Mouse (Mus musculus) hindbrain, postnatal 0 days (tissue): ENCODE data around the gene Tbc1d22a. TPM values are rescaled to one million over a fixed set of nuclear protein-coding genes. Genes with fewer than 3 reads are reported as not detected.
A peak's percentile ranks its signal among the peaks of the same experiment; 100 is the strongest.

ENCODE experiments used
- ATAC-seq: fragments of 200-750 bp; cut with Nextera tagmentation; 2 replicates; pipeline ENCODE4 v1.8.0; 2017; ENCODE audit warnings: mild to moderate bottlenecking, moderate TSS enrichment, moderate library complexity
- DNase-seq: peaks from one replicate; pipeline ENCODE4 v3.0.0-alpha.2; 2015; ENCODE audit warnings: low spot score
- H3K27ac ChIP-seq: fragments of 300-500 bp; sonication (generic); 2 replicates; pipeline ENCODE4 v1.5.1; 2014; ENCODE audit warnings: mild to moderate bottlenecking
- H3K27me3 ChIP-seq: fragments of 300-500 bp; sonication (generic); 2 replicates; pipeline ENCODE4 v1.6.1; 2014; ENCODE audit warnings: low read length, mixed read lengths; ENCODE audit not compliant: insufficient read depth
- H3K36me3 ChIP-seq: fragments of 300-500 bp; sonication (generic); 2 replicates; pipeline ENCODE4 v1.6.1; 2014; ENCODE audit warnings: low read length, mixed read lengths; ENCODE audit not compliant: insufficient read depth
- H3K4me1 ChIP-seq: fragments of 300-500 bp; sonication (generic); 2 replicates; pipeline ENCODE4 v1.6.1; 2014; ENCODE audit warnings: antibody characterized with exemption, low read length, mixed read lengths; ENCODE audit not compliant: insufficient read depth
- H3K4me2 ChIP-seq: fragments of 300-500 bp; sonication (generic); 2 replicates; pipeline ENCODE4 v1.6.1; 2014; ENCODE audit warnings: low read depth, mild to moderate bottlenecking, low read length, moderate library complexity, mixed read lengths
- H3K4me3 ChIP-seq: fragments of 300-500 bp; sonication (generic); 2 replicates; pipeline ENCODE4 v1.5.1; 2014; ENCODE audit warnings: low read length
- H3K9ac ChIP-seq: fragments of 300-500 bp; sonication (generic); replicated peaks from 2 replicates; pipeline ENCODE4 v1.6.1; 2014; ENCODE audit warnings: mild to moderate bottlenecking, low read length, moderate library complexity, mixed read lengths
- H3K9me3 ChIP-seq: fragments of 300-500 bp; sonication (generic); 2 replicates; pipeline ENCODE4 v1.6.1; 2016; ENCODE audit warnings: low read length, mixed read lengths
- CTCF ChIP-seq: IDR thresholded peaks from 2 replicates; pipeline ENCODE4 v1.5.1; 2016; ENCODE audit warnings: antibody characterized with exemption, control low read depth, low read depth
- WGBS: fragments of 180-500 bp; shearing (Covaris S2); extraction: QIAGEN DNeasy Blood & Tissue Kit; methylation state at CpG from one replicate; pipeline ENCODE4 v1.1.7; 2014; 5-methylcytosine and 5-hydroxymethylcytosine counted together
- polyA plus RNA-seq: library from polyadenylated mRNA; unstranded; fragments of >200 nt; fragmentation: Nextera tagmentation; extraction: Ambion mirVana; gene quantifications from 2 replicates; pipeline ENCODE4 v1.2.1, GENCODE M21; 2015
- total RNA-seq: library from RNA; depleted of rRNA; stranded (reverse); fragments of >200 nt; gene quantifications from 2 replicates; pipeline ENCODE4 v1.2.3, GENCODE M21; 2014; rRNA removed

The Tbc1d22a gene
- total RNA-seq (17.4 and 26.2 TPM in 2 replicates), polyA plus RNA-seq (12.8 and 13.6 TPM in 2 replicates)

GRCm38 (mm10) chr15:86213753-86214548, at the start of gene Tbc1d22a:
TSS of gene Tbc1d22a (plus strand) at chr15:86214459.
- ATAC-seq: peak; percentile 95
- H3K4me2 ChIP-seq: peak within 1 kb of the TSS; percentile 99
- no peaks in the 10 kb centered on the region for H3K36me3 ChIP-seq
- H3K9ac ChIP-seq: peak within 1 kb of the TSS; percentile 85
- H3K9me3 ChIP-seq: no peaks in the 10 kb centered on the region
- TF ChIP-seq CTCF: no peak
- H3K27ac ChIP-seq: peak within 1 kb of the TSS; percentile 94
- H3K4me1 ChIP-seq: peaks cover 15% of the 10 kb centered on the region
- DNase-seq: peak; percentile 97
- under 1% methylated on average over 64 of the region's 64 CpGs for WGBS
- H3K27me3 ChIP-seq: no peaks in the 10 kb centered on the region
- H3K4me3 ChIP-seq: peak within 1 kb of the TSS; percentile 92

- no peak overlapping the region for H3K27ac ChIP-seq
- 69% methylated on average over 21 of the region's 21 CpGs for WGBS
- H3K36me3 ChIP-seq: peaks cover 5% of the 10 kb centered on the region; the same call in 1 of the 2 replicates
- TF ChIP-seq CTCF: no peak
- H3K4me1 ChIP-seq: peaks cover 13% of the 10 kb centered on the region
- H3K9me3 ChIP-seq: no peaks in the 10 kb centered on the region
- ATAC-seq (no peak), DNase-seq (no peak)
- no peaks in the 10 kb centered on the region for H3K27me3 ChIP-seq
- H3K9ac ChIP-seq: no peak overlapping the region
- no peak overlapping the region for H3K4me3 ChIP-seq
- H3K4me2 ChIP-seq: no peak overlapping the region
These were observed 49.4 kb upstream of the Tbc1d22a start for GRCm38 (mm10) chr15:86164718-86165345.

- Histone ChIP-seq H3K9me3 (no peaks in the 10 kb centered on the region), H3K4me1 (peaks cover 13% of the 10 kb centered on the region), H3K4me3 (no peak overlapping the region), H3K27ac (no peak overlapping the region), H3K4me2 (no peak overlapping the region), H3K9ac (no peak overlapping the region), H3K36me3 (peaks cover 5% of the 10 kb centered on the region; the same call in 1 of the 2 replicates), H3K27me3 (no peaks in the 10 kb centered on the region)
- DNase-seq: no peak
- TF ChIP-seq CTCF: no peak
- ATAC-seq: no peak
- 88% methylated on average over 24 of the region's 24 CpGs for WGBS
These were observed 48.3 kb upstream of the Tbc1d22a start for GRCm38 (mm10) chr15:86165811-86166590.

DNA sequence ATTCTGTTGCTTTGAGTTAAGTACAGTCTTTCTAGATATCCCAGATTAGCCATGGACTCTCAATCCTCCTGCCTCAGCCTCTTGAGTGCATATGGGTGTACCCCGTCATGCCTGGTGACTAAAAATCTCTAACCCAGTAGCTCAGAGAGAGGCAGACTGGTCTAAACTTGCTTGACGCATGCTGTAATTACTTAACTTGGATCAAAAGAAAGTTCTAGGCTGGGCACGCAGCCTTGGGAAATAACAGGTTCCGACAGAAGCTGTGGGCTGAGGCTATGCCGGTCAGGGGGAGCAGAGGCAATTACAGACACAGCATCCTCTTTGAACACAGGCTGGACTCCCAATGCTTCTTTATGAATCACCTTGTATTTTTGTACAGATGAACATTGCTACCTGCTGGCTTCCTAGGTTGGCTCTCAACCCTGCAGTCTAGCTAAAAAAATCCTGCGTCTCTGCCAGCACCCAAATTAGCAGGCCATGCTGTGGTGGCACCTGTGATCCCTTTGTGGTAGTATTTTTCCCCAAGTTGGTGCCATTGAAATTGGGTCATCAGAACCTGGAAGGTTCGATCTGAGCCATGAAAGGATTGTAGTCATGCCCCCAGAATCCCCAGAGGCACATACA, 47.1 kb upstream of the Tbc1d22a start:
- Histone ChIP-seq H3K9ac (no peak overlapping the region), H3K4me3 (no peak overlapping the region), H3K9me3 (no peaks in the 10 kb centered on the region), H3K27ac (no peak overlapping the region), H3K36me3 (peaks cover 5% of the 10 kb centered on the region; the same call in 1 of the 2 replicates), H3K4me1 (peaks cover 13% of the 10 kb centered on the region), H3K27me3 (no peaks in the 10 kb centered on the region), H3K4me2 (no peak overlapping the region)
- no peak for DNase-seq
- 80% methylated on average over 7 of the region's 7 CpGs for WGBS
- no peak for TF ChIP-seq CTCF
- ATAC-seq: no peak

DNA sequence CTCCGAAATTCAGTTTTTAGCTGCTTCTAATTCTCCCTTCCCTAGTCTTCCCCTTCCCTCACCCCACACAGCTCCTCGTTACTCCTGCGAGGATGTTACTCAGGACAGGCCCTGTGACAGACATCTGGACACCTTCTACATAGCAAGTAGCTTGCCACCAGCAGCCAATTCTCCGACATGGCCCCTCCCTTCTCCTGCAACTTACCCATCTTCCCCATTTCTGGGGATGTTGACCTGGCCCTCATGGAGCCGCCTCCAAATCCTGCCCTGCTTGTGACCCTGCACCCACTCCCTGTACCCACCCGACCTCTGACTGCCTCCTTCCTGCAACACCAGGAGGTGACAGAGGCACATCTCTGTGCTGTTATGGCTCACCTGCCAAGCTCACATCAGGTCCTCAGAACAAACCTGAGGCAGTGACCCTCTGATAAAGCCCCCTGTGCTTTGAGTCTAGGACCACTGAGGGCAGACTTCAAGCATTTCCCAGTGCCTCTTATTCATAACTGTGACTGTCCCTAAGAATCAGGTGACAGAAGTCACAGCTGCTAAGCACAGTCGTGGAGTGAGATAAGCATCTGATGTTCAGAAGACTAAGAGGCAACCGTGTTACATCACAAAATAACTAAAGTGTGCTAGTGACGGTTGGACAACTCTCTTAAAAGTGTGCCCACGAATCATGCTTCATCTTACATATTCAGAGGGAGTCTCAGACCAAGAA, 46.3 kb upstream of the Tbc1d22a start:
- Histone ChIP-seq H3K36me3 (peaks cover 5% of the 10 kb centered on the region; the same call in 1 of the 2 replicates), H3K4me1 (peaks cover 13% of the 10 kb centered on the region), H3K9ac (no peak overlapping the region), H3K27me3 (no peaks in the 10 kb centered on the region), H3K9me3 (no peaks in the 10 kb centered on the region), H3K27ac (peak overlapping the region; percentile 26; the same call in 1 of the 2 replicates), H3K4me3 (no peak overlapping the region), H3K4me2 (no peak overlapping the region)
- DNase-seq: no peak
- ATAC-seq: no peak
- no peak for TF ChIP-seq CTCF
- WGBS: 73% methylated on average over 10 of the region's 10 CpGs
